Mouse (Mus musculus) spleen, postnatal 10 days (tissue): ENCODE results near the gene Cep170b.
A peak's percentile ranks its signal among the peaks of the same experiment; 100 is the strongest.

ENCODE experiments used
- DNase-seq, 2 experiments: peaks; one replicate each; pipeline ENCODE4 v3.0.0; 2021 to 2022; ENCODE audit warnings: low spot score in 2 of 2

Gene Cep170b

DNA sequence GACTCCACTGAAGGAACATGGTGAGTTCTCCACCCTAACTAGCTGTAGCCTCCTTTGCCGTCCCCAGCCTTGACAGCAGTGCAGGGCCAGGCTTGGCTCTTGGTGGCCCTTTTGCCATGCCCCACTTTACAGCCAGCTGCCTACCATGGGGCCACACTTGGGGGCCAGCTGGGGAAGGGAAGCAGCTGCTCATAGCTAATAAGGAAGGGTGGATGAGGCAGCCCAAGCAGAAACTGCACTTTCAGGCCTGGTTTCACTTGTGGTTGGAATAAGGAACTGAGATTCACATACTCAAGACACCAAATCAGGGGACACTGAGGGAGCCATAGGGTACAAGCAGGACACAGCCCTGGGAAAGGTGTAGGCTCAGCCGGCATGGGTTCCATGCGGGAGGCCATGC lies 41.8 kb downstream of the Cep170b start:
- DNase-seq = peak in 1 of 2 experiments; percentile 70

DNA sequence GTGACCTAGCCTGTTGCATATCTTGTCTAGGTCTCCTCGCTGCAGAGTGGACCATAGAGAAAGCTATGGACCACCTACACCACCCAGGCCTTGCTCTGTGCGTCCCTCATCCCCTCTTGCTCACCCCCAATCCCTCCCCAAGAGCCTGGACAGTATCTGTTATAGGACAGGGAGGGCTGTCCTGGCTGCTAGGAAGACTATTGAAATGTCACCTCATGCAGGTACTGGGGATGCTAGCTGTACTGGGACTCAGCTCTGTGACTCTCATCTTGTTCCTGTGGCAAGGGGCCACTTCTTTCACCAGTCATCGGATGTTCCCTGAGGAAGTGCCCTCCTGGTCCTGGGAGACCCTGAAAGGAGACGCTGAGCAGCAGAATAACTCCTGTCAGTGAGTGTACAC lies 42.9 kb downstream of the Cep170b start:
- DNase-seq = no peak

DNA sequence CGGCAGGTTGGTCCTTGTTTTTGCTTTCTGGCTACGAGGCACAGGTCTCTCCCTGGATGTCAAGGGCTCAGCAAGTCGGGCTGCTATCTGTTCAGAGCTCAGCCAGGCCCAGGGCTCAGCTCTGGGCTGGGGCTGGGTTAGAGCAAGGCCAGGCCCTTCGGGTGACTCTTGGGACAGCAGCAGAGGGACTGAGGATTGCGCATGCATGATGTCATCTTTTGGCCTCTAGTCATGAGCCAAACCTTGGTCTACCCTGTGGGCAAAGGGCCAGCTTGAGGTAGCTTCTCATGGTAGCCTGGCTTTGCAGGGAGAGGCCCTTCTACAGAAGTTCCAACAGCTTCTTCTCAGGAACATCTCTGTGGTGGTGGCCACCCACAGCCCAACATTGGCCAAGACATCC lies 43.9 kb downstream of the Cep170b start:
- no peak for DNase-seq

DNA sequence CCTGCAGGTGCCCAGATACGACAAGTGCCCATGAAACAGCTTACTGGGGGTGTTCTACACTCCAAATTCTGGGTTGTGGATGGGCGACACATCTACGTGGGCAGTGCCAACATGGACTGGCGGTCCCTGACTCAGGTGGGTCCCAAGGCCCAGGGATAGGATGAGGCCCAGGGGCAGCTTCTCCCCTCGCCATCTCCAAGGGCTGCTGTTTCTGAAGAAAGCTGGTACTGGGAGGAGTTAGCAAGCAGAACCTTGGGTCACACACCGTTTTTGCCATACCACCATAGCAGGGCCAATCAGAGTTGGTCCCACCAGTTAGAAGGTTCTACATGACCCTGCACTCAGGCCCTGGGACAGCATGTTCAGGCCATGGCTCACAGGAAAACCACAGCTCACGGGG lies 44.7 kb downstream of the Cep170b start:
- peak in 1 of 2 experiments; percentile 8 for DNase-seq

DNA sequence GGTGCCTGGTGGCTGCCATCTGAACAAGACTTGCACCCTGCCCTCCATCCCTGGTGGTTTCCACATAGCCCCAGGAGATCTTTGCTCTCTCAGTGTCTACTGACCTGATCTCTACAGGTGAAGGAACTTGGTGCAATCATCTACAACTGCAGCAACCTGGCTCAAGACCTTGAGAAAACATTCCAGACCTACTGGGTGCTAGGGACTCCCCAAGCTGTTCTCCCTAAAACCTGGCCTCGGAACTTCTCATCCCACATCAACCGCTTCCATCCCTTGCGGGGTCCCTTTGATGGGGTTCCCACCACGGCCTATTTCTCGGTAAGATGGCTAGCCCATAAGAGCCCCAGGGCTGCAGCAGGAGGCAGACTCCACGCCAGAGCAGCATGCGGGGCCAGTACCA lies 46.3 kb downstream of the Cep170b start:
- DNase-seq = no peak

DNA sequence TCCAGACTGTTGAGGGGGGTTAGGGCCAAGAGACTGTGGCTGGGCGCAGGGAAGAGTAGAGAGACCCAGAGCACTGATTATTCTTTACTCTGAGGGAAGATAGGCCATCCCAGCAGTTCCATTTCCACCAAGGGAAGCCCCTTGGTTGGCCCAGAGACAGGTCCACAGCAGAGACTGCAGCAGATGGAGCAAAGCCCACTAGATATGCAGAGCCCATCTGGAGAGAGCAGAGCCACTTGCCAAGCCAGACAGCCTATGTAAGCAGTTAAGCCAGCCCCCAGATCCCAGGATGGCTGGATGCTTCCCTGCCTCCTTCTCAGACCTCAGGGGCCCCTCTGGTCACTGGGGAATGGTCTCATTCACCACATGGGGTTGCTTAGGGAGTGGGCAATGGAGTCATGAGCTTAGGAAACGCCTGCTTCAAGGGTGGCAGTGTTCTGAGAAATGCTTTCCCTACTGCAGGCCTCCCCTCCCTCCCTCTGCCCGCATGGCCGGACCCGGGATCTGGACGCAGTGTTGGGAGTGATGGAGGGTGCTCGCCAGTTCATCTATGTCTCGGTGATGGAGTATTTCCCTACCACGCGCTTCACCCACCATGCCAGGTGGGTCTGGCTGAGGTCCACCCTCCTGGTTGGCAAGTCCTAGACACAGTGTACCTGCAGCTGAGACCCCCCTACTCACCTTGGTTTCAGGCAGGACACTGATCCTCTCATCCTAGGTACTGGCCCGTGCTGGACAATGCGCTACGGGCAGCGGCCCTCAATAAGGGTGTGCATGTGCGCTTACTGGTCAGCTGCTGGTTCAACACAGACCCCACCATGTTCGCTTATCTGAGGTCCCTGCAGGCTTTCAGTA lies 47.0 kb downstream of the Cep170b start:
- DNase-seq = peak in 1 of 2 experiments; percentile 11

DNA sequence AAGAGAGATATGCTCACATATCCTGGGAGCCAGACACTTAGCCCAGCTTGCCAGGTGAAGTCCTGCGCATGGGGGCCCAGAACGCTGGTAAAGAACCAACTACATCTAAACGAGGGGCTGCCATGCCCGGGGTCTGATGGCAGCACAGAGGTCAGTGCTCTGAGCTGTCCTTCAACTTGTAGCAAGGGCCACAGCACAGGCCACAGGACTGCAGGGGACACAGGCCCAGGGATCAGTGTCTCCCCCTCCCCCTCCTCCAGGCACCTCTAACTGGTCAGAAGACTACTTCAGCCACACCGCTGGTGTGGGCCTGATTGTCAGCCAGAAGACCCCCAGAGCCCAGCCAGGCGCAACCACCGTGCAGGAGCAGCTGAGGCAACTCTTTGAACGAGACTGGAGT lies 47.9 kb downstream of the Cep170b start:
- DNase-seq = peak in 1 of 2 experiments; percentile 9

DNA sequence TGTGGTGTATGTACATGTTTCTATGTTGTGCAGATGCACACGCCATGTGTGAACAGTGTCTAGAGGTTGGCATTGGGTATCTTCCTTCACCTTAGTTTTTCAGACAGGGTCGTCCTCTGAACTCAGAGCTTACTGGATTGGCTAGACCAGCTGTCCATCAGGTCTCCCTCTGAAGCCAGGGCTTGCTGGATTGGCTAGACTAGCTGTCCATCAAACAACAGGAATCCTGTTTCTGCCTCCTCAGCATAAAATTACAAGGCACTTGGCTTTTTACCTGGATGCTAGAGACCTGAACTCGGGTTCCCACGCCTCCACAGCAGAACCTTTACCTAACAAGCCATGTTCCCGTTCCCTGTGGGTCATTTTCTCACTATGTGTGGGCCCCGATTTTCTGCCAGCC lies 48.8 kb downstream of the Cep170b start:
- peak in 1 of 2 experiments; percentile 13 for DNase-seq

DNA sequence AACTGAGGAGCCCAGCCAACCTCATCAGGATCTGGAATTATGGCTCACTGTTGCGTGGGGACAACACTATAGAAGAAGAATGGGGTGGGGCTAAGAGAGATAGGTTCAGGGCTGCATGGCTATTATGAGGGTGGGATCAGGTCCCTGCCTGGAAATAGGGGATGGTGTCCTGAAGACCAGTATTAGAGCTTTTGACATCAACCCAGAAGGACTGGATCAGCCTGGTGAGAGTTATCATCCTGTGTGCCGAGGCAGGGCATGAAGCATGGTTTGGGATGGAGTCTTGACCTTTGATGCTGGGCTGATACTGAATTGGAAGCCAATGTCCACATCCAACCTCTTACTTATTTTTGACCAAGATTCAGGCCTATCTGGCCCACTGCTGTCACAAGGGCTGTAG lies 49.5 kb downstream of the Cep170b start:
- DNase-seq = peak in 1 of 2 experiments; percentile 3

DNA sequence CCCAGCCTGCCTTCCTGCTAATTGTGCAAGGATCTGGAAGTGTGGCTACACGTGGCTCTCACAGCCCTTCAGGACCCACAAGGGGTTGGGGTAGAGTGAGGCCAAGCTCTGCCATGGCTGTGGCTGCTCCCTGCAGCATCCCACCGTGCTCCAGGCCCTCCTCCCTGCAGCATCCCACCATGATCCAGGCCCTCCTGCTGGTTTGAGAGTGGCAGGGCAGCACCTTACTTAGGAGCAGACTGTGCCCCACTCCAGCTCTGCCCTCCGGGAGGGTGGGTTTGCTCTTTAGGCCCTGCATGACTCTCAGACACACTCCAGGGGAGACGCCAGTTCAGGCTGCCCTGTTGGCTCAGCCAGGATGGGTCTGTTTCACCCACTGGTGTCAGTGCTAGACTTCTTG lies 50.1 kb downstream of the Cep170b start:
- peak in 1 of 2 experiments; percentile 10 for DNase-seq

DNA sequence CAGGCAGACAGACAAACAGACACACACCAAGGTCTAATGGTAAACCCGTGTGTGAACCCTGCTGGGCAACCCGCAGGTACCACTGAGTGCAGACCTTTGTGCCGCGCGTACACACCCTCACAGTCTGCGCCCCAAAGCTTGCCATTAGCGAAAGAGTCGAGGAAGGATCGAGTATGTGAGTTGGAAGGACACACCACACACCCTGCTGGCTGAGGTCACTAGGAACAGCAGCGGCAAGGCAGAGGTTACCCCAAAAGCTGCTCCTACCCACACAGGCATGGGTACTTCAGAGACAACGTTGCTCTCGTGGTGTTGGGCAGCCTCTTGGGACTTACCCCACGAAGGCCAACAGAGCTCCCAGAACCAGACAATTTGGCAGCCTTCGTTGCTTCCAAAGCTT lies 52.1 kb downstream of the Cep170b start:
- DNase-seq = peak in 1 of 2 experiments; percentile 10

DNA sequence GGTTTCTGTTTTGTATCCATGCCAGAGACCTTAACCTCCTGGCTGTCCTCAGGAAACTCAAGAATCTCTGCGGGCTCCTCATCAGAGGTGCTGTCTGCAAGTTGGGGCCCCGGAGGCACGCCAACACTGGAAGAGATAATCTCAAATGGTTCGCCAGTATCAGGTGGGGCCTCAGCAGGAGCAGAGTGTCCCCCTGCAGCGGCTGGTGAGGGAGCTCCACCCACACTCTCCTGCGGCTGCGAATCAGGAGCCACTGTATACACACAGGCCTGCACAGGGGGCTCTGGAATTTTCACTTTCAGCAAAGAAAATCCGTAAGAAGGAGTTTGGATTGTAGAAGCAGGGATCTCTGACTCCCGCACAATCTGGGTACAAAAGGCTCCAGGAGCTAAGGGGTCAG lies 53.1 kb downstream of the Cep170b start:
- peak in 1 of 2 experiments; percentile 7 for DNase-seq

DNA sequence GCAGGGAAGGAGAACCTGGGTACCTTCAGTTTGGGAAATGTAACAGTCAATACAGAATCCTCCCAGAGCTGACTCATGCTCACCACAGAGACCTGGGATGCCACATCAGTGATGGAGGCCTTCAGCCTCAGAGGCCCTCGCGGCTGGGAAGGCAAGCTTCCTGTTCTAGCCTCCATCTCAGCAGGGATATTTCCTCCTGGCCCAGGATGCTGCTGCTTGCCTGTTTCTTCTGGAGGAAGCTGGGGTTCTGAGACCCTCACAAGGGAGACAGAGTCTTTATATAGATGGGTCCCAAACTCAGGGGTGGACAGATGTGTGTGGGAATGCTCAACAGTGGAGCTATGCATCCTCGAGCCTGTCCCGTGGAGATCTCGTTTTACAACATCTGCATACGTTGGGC lies 53.8 kb downstream of the Cep170b start:
- DNase-seq = peak in 1 of 2 experiments; percentile 6

DNA sequence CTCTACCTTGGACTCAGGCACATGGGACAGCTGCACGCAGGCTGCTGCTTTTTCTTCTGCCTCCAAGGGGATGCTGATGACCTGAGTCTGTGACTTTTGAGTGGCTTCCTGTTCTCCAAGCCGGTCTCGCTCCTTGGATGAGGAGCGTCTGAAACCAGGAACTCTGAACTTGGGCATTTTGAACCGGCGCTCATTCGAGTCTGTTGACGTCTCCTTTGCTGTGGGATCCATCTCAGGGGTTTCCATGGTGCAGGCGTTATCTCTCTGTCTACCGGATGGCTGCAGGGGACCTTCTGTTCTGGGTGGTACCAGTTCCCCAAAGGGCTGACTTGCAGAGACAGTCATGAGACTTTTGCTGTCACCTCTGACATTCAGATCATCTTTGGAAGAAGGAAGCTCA lies 54.2 kb downstream of the Cep170b start:
- DNase-seq = no peak

DNA sequence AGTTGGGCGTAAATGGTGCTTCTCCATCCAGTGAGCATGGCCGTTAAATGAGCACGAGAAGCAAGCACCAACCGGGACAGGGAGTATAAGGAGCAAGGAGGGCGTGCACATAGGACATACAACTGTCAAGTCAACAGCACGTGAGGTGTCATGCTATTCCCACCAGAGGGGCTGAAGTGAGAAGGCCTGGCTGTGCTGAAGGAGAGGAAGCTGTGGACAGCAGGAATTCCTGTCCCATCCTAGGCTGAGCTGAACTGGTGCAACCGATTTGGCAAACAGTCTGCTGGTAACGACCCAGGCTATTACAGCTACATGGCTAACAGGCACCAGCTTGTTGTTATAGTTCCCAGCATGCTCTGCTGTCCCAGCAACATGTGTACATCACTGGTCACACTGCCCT lies 70.8 kb downstream of the Cep170b start:
- DNase-seq = no peak

DNA sequence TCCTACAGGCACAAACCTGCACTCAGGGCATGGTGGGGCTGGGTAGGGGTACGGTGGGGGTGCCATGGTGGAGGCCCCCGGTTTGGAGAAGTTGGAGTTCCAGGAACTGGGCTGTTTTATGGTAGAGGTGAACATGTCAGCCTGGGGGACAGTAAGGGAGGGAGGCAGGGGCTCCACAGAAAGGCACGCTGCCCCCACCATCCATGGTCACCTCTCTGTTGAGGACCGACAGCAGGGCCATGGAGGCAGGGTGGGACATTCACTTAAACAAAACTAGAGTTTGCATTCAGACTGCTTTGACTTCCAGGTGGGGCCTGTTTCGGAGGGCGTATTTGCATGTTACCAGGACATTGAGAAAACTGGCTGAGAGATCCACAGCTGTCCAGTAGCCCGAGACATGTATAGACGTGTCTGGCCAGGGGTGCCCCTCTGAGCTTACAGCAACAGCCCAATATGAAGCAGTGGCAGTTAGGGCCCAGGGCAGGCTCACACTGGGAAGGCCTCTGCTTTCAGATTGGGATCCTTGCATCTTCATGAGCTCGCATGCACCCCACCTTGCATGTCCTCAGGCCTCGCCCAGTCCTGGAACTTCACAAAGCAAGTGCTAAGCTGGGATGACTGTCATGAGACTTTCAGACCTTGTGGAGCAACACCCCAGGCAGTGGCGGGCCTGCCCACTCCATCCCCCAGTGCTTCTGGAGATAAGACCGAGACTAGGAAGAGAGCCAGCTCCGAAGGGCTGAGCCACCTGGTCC lies 73.5 kb downstream of the Cep170b start:
- DNase-seq = no peak

DNA sequence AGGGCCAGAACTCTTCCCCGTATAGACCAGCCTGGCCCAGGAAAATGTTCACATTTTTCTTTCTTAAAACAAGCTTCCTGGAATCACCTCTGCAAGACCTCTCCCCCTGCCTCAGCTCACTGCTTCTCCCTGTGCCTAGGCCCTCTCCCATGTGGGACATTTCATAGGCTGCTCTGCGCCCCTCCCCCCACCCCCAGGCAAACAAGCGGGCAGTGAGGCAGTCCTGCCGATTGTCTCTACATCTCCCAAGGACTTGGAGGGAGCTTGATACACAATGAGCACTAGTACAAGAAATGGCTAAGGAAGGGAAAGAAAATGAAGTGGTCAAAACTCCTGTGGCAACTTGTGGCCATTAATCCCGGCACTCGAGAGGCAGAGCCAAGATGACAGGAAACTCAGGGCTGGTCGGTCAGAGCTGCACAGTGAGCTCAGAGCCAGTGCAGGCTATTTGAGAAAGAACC lies 74.1 kb downstream of the Cep170b start:
- no peak for DNase-seq

DNA sequence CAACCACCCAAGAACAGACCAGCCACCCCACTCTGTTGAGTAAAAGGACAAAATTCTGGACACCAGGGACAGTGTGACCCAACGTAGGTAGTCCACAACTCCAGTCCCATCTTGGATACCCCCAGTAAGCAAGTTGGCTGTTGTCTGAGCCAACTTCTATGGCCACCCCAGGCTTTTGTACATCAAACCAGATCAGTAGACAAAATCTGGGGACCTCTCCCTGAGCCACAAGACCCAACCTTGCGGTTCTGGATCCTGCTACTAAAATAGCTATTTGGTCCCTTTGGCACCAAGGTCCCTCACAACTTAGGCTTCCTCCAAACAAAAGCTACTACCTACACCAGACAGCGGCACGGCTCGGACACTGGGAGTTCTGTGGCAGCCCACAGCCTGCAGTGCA lies 74.7 kb downstream of the Cep170b start:
- no peak for DNase-seq

DNA sequence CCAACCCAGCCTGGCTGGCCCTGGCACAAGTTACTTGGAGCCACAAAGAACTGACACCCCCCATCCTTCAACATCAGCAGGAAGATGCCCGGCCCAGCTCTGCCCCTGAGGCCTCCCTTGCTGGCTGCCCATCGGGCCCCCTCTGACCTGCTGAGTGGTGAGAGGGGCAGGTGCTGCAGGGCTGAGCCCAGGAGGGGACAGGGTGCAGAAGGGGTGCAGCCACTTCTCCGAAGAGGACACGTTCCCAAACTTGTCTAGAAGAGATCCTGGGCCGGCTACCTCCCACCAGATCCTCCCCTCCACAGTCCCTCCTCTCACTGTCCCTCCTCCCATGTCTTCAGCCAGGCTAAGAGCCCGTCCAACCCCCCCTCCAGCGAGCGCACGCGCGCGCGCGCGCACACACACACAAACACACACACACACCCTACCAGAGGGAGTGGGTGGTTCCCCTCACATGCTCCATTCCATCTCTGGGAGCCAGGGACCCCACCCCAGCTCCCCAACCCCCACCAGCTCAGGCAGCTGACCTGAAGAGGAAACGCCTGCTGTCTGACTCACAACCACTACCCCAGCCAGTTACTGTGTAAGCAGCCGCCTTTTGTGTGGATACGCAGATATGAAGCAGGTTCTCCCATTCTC lies 75.3 kb downstream of the Cep170b start:
- no peak for DNase-seq
